Mouse (Mus musculus) frontal cortex, adult 2 months (tissue): ENCODE measurements at regions not wholly inside any gene's neighbourhood (a gene's known extent, or its start where the extent isn't known, plus 50 kb on each side); places are given as distances from the start of the nearest gene placed in this dataset.

Experiments
- DNase-seq, 2 experiments: peaks; one replicate each; pipeline ENCODE4 v3.0.0; 2022; ENCODE audit warnings: low spot score in 1 of 2; ENCODE audit errors: extremely low spot score in 1 of 2

- DNase-seq = no peak
Observed at GRCm38 (mm10) chr7:58475139-58475538, 180.8 kb upstream of the Atp10a start.

- DNase-seq = peak; percentile 26 to 69
Observed at GRCm38 (mm10) chr7:58488250-58488649, 167.7 kb upstream of the Atp10a start.
